Mouse (Mus musculus) testis, adult 2 months (tissue): Measurements from ENCODE around the gene Il11ra1.
"Not testable (repeated sequence)": the region's sequence is repeated elsewhere in the genome, so short reads cannot be mapped to it uniquely, and the experiment has no call there.

ENCODE experiments used
- CTCF ChIP-seq: fragments of 200-500 bp; IDR thresholded peaks from 2 replicates; pipeline ENCODE4 v1.5.1; 2012; ENCODE audit warnings: low read depth, mild to moderate bottlenecking, inconsistent platforms, low read length, moderate library complexity; ENCODE audit not compliant: control insufficient read depth, insufficient read depth, insufficient replicate concordance
- POLR2A ChIP-seq: fragments of 200-500 bp; IDR thresholded peaks from 2 replicates; pipeline ENCODE4 v1.6.1; 2012; ENCODE audit warnings: low read depth, mild to moderate bottlenecking, inconsistent platforms, low read length, moderate library complexity; ENCODE audit not compliant: control insufficient read depth

- TF ChIP-seq CTCF, POLR2A: not testable (repeated sequence)
Measured at GRCm38 (mm10) chr4:41772946-41773345, 73.2 kb downstream of the Il11ra1 start.
